Mouse (Mus musculus) right cerebral cortex, adult 18-20 months (tissue): ENCODE results near the gene Gm20518.

Experiments used
- DNase-seq: peaks from one replicate; pipeline ENCODE4 v3.0.0; 2022; ENCODE audit warnings: mixed read lengths

The Gm20518 gene

DNA sequence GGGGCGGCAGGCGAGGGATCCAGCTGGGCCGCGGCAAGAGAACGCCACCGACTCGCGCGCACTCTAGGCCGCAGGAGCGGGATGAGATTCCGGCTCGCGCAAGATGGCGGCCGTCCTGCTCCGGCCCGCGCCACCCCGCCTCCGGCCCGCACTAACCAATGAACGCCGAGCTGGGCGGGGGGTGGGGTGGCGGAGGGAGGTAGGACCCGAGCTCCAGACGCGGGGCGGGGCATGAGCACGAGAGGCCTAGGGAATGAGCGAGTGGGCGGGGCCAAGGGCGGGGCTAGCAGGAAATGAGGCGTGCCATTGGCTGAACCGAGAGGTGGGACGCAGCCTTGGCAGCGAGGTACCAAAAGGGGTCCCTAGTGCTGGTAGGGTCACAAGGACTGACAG is at the start of gene Gm20518:
Gm20518 (minus strand) TSS at position 105 of the 393 bp plus-strand sequence.
- DNase-seq = peak; percentile 99

DNA sequence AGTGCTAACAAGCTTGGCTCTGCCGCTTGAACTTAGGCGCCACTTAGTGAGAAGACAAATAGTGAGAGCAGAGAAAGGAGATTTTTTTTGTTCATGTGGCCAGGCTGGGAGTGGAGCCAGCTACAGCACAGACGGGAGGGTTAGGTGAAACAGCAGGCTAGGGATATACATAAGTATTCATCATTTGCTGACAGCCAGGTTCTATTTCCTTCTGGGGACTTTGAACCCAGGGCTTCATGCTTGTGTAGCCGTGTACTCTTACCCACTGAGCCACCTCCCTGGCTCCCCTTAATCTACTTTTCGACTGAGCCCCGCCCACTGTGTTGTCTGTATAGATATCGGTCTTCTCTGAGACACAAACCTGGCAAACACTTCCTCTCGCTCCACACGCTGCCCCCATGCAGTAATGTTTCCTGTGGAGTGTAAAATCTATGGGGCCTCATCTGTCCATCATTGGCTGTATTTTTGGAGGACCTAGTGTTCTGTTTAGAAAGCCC is 47.8 kb upstream of the Gm20518 start:
- no peak for DNase-seq

DNA sequence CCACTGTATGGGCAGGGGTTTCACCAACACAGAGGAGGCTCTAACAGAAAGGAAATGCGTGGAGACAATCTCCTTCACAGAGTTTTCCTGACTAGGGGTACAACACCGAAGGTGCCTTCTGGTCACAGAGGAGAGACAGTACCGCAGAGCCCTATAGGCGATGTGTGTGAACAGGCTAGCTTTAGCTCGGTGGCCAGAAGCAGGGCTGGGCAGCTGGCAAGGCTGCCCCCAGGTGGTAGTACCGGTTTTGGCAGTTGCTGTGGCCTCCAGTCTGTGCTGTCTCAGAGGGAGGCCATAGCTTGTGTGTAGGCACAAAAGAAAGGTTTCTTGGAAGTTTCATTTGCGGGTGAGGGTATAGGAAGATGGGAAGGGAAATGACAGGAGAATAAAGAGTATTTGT is 47.4 kb upstream of the Gm20518 start:
- DNase-seq = peak; percentile 53

DNA sequence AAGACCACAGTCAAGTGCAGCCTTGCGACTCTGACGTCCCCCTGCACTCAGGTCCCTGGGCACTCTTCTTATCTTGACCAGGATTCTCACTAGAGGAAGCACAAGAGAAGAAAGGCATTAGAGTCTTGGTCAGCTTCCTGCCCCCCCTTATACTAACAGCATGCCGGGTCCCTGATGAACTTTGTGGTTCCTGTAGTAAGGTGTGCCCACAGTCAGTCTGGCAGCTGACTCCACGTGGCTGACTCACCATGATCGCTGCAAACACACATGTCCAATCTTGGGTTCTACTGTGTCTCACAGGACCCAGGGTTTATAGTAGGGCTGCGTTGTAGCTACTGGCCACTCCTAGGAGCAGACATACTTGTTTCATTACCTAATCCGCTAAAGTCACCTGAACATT is 46.7 kb upstream of the Gm20518 start:
- DNase-seq = no peak

DNA sequence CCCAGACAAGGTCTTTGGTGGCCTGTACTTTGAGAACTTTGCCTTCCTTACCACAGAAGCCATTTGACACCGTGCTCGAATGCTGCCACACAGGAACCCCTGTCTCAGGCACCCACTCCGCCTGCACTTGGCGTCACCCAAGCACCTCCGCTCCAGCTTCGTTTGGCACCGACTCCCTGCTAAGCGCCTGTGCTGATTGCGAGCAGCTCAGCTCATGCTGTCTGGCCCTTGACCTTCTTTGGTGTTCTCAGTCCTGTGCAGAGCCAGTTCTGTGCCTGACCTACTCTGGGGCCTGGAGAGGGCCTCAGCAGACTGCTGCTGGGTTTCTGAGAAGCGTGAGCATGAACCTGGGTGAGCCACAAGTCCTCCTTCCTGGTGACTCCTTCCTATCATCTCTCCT is 45.3 kb upstream of the Gm20518 start:
- no peak for DNase-seq

DNA sequence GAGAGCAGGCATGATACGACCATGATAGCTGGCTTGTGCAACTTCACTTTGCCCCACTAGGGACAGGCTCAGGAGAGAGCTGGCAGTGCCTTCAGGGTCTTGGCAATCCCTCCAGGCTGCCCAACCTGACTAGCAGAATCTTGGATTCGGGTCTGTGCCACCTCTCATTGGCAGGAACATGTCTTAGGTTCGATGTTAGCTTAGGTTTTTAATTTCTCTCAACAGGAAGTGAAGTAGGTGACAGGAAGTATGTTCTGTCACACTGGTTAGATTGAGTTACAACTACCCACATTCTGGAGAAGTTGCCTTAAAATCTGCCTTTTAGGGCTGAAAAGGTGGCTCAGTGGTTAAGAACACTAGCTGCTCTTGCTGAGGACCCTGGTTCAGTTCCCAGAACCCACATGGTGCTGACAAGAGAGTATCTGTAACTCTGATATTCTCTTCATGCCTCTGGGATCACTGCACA is 43.0 kb upstream of the Gm20518 start:
- no peak for DNase-seq

DNA sequence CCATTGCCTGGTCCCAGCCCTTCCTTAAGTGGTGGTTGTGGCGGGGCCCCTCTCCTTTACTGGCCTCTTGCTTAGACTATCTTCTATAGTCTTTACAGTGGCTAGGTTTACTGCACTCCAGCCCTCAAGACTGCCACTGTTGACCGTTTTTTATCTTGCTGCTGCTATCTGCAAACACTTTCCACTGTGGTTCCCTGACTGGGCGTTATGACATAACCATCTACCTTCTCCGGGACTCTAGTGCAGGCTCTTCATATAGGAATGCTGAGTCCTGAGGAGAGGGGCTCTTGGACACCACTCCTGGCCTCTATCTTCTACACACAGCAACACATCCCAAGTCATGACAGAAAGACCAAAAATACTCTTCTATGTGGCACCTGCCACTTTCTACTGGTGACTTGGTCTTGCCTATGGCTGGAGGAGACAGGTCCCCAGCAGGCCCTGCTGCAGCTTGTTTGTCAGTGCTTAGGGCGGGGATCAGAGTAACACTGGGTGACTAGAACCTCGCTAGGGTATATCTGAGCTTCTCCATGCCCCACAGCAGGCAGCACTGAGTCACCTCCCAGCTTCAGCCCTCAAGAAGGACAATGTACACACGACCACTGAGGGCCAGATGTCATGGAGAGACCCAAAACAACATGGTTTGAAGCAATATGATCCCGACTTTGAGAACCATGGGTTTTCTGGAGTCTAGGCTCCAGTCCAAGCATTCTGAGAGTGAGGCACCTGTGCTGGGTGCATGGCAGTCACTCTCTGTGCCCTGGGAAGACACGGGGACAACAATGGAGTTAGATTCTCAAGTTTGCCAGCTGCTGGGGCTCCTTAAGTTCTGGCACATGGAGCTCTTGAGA is 42.3 kb upstream of the Gm20518 start:
- no peak for DNase-seq

DNA sequence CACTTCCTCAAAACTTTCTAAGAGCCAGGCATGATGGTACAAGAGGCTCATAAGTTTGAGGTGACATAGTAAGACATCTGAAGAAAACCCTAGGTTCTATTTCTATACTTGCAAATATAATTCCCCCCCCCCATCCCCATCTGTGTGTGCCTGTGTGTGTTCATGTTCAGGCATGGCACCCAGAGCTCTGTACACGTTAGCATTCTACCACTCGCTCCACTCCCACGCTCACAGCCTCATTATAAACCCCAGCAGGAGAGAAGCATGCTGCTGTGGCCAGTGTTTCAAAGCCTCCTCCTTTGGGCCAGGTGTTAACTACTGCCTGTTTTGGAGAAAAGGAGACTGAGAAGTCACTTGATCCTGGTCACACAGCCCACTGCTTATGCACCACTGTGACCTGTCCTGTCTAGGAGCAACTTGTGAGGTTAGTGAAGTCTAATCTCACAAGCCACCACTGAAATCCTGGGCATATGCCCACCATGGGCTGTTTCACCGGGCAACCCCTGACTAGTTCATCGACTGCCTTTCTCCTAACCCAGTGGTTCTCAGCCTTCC is 40.5 kb upstream of the Gm20518 start:
- DNase-seq = no peak

DNA sequence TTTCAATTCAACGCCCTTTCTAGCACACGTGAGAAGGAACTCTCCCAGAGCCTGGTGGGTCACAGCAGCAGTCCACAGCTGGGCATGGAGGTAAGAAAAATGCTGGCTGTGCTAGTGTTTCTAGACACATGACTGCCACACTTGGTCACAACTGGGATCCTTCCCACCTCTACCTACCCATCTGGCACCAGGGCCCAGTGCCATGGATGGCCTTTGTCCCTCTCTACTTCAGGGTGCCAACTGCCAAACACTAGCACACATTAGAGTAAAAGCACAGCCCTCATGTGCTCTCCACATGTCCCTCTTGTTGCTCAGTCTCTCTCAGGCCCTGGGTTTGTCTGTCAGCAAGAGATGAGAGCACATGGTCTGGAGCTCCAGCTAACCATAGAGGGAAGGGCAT is 38.2 kb upstream of the Gm20518 start:
- DNase-seq = no peak

DNA sequence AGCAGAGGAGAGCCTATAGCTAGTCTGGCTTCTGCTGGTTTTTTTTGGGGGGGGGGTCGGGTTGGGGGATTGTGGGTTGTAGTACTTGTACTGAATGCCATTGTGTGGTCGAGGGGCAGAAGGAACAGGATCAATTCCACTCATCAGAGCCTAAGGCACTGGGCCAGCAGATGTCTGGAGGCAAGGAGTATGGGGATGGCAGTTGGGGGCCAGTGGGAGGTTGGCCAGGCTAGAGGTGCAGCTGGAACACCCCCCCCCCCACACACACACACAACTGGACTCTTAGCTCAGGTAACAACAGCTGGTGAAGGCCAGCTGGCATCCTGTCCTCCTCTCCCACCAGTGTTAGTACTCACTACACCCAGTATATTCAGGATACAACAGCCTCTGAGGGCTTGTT is 37.7 kb upstream of the Gm20518 start:
- DNase-seq = no peak

DNA sequence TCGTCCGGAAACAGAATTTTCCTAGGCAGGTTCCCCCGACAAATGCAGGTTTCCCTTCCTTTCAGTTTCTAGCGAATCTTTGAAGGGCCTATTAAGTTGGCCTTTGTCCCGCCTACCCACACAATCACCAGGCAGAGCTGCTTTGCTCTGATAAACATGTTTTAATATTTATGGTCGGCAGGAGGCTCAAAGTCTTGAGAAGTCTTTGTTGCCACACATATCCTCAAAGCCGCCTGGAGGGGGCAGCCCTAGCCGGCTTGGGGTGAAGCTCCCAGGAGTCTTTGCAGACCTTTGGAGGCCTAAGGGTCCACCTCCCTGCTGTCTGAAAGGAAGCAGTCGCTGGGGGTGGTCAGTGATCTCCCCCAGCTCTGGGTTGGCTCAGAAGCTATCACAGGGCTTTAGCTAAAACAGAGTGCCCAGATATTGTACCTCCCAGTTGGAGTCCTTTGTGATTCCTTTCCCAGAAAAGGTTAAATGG is 37.2 kb upstream of the Gm20518 start:
- peak; percentile 46 for DNase-seq

DNA sequence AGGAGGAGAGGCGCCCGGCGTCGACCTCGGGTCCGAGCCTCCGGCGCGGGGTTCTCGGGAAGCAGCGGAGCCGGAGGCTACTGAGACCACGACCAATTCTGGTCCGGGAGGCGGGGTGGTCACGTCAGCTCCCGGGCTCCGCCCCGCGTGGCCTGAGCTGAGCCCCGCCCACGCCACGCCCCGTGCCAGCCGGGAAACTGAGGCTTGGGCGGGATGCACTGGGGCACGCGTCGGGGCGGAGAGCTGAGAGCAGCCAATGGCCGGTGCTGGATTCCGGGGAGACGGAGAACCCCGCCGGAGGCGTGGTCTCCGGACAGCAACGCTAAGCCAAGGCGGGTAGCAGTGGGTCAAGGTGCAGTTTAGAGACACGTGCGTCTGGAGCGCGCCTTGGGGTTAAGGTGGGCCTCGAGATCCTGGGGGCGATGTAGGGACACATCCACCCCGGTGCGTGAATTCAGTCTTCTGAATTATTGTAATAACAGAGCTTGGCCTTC is 36.7 kb upstream of the Gm20518 start, which contains the start of gene Slc25a1:
Slc25a1 (minus strand) TSS at position 133 of the 494 bp plus-strand sequence.
- DNase-seq = peak; percentile 88

DNA sequence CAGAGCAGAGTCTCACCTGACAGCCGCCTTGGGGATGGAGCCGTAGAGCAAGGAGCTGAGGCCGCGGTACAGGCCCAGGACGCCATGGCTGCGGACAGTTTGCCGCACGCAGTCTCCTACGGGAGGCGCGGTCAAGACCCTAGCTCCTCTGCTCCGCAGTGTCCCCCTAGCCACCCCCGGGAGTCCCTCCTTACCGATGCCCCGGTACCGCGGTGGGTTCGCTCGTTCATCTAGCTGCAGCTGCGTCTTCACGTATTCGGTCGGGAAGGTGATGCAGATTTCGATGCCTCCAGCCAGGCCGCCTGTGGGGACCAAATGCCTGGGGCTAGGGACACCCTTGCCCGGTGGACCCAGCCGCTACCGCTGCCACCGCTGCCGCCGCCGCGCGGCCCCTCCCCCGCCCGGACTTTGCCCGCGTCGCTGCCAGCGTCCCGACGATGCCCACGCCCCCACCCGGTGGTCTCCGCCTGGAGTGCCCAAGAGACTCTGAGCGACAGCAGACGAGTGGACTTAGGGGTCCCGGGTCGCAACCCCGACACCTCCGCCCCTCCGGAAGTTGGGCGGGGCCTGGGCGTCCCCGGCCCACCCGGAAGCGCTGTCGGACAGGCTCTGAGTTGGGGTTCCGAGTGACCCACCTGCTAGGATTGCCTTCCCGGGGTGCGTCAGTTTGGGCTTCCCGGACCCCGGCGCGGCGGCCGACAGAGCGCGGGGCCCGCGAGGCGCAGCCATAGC is 36.0 kb upstream of the Gm20518 start:
- peak; percentile 26 for DNase-seq

DNA sequence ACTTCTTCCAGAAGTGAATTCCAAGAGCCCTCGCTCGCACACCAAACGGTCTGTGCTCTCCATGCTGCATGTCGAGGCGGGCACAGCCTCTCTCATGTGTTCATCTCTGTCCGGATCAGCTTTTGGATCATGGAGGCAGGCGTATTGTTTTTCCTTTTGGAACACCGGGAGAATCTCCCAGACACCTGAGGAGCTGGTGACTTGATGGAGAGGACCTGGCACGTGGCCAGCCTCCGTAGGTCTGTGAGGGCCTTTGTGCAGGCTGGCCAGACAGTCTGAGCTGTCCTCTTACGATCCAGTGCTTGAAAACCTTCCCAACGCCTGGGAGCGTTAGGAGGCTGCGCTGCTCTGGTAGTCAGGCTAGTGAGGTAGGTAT is 30.7 kb upstream of the Gm20518 start:
- DNase-seq = peak; percentile 18

DNA sequence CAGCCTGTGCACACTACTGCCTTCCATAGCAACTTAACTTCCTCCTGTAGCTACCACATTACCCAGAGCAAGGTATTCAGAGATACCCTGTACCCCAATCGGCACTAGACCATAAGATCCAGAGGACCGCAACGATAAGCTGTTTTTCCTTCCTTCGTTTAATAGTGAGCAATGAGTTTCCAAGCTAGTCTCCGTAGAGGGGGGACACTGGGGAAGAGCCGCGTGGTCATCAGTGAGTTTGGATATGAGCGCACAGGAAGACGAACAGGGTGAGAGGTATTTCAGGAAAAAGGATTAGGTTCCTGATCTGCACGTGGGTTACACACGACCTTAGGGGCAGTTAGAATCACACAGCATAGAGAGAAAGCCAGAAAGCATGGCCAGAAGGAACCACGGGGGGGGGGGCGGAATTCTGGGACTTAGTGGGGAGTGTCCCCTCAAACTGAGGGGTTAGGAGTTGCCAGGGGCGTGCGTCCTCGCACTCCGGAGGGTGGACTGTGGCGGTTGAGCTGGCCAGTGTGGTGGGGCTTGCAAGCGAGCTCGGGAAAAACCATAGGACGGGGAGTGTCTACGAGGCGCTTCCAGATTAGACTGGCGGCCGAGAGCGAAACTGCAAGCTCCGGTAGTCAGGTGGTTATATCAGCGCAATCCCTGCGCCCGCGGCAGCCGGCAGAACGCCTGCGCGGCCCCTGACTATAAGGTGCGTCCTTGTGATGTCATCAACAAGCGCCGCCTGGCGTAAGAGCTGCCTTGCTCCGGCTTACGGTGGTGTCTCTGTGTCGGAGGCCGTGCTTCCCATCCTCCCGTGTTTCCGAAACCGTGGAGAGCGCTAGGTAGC is 30.1 kb upstream of the Gm20518 start:
- DNase-seq = peak; percentile 96

DNA sequence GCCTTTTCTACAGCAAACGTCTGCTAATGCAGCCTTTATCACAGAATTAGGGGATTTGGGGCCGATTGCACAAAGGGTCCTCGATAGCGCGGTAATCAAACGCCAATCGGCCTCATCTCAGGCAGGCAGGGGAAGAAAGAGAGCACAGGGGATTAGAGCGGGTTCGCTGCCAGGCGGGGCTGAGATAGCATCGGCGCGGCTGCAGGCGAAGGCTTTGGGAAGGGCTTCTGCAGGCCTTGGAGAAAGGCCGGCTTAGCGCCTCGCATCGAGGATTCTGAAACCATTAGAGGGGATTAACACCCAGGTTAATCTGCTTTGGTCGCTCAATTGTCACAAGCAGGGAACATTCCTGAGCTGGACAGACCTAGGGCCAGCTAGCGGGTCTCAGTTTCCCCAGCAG is 29.1 kb upstream of the Gm20518 start:
- no peak for DNase-seq

DNA sequence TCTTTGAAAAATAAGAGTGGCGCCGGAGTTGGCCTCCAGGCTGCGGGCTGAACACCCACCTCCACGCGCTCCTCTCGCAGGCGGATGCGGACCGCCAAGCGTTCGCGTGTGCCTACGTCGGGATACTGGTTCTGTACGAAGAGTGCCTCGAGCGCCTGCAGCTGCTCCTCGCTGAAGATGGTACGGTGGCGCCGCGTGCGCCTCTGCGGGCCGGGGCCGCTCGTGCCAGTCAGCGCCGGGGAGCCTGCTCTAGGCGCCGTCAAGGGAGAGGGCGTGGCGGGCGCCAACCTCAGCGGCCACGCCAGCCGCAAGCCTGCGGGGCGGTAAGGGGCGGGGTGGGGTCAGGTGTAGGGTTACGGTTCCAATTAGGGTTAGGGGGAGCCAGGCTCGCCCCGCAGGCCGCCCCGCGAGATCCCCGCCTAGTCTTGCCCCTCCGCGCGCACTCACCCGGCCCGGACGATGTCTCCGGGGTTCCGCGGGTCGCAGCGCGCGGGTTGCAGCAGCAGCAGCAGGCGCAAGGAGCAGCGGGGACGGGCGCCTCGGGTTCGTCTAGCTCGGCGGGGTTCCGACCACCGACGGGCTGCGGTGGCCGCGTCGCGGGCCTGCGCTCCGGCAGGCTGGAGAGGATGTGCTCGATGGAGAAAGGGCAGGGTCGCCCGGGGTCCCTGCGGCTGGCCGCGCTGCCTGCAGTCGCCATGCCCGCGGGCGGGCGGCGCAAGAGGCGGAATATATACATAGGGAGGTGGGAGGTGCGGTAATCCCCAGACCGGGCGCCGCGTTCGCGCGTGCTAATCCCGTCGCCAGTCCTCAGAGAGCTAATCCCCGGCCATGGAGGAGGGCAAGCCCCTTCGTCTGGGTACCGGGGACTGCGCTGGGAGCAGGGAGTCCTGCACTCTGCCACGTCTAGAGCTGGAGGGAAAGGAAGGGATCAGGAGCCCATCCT is 23.1 kb upstream of the Gm20518 start, which contains the start of gene Gsc2:
Gsc2 (minus strand) TSS at position 753 of the 943 bp plus-strand sequence.
- peak; percentile 13 for DNase-seq

DNA sequence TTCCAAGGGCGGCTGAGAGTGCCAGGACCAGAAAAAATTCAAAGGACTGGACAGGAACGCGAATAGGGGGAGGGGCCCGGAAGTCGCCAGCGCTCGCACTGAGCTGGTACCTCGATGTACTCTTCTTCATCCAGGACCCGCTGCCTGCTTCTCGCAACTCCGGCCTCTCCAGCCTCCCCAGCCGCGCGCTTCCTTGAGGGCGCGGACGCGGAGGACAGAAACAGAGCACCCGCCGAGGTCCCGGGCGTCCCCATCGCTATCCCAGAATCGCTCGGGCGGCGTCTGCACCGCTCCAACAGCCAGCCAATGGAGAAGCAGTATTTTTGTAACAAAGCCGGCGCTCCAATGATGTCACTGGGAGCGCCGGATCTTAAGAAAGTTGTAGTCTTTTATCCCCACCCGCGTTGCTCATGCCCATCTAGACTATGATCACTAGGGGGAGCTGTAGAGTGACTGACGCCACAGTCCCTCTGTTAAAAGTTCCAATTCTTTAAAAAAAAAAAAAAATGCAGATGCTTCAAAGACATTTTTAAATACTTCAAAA is 19.7 kb upstream of the Gm20518 start, which contains the start of gene Ess2:
Ess2 (minus strand) TSS at position 297 of the 544 bp plus-strand sequence.
- DNase-seq = peak; percentile 96

DNA sequence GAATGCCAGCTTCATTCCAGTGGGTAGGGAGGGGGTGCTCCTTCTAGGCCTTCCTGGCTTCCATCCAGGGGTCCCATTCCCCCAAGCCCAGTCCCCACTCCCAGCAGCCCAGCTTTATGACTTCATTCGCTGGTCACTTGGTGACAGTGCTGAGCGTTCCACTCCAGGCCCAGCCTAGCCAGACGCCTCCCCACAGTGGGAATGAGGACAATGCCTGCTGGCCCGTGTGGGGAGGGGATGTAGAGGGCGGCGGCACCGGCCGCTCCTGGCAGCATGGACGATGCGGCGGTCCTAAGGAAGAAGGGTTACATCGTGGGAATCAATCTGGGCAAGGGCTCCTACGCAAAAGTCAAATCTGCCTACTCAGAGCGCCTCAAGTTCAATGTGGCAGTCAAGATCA is 7.0 kb upstream of the Gm20518 start, which contains the start of the genes Dgcr2 and Tssk2:
Dgcr2 (minus strand) TSS at position 101 of the 400 bp plus-strand sequence.
Tssk2 (plus strand) TSS at position 176 of the 400 bp plus-strand sequence.
- DNase-seq = no peak

DNA sequence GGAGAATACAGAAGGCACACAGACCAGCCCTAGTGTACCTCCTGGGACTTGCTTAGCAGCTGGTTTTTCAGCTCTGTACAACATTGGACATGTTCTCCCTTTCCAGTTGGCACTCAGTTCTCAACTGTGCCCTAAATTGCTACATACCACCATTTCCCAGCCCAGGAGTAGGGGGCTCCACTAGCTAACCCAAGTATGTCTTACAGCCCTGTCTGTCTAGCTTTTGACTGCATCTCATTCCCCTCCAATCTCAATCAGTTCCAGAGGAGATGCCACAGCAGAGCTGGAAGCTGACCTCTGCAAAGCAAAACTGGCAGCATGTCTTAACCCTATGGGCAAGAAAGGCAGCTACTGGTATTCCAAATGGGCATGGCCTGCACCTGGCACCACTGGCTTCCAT is 4.6 kb upstream of the Gm20518 start:
- no peak for DNase-seq
